Mouse (Mus musculus): ENCODE results near the gene Gabra3. TPM values are rescaled to one million over a fixed set of nuclear protein-coding genes. Genes with fewer than 3 reads are reported as not detected.

The Gabra3 gene
- 41.5 and 46.7 TPM in 2 replicates for polyA plus RNA-seq (2015; fragmentation: Nextera tagmentation; extraction: Ambion mirVana)

DNA sequence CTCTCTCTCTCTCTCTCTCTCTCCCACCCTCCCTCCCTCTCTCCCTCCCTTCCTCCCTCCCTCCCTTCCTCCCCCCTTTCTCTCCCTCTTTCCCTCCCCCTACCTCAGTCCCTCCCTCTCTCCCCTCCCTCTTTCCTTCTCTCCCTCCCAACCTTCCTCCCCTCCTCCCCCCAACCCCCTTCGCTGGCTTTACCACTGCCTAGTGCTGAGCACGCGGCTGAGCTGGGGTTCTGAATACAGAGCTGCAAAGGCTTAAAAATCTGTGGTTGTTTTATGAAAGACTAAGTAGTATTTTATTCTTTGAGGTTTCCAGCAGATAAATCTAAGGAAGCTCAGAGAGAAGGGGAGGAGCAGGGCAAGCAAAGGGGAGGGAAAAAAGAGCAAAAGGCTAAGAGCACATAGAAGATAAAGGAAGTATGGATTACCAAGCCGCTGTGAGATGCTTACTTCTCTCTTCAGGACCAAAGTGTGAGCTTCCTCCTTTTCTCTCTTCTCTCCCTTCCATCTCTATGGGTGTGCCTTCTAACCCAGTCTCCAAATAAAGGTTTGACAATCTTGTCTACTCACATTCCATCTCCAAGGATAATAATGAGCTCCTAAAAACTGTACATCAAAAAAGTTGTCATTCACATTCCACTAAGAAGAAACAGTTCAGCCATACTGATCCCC, at the start of gene Gabra3:
TSS of gene Gabra3 (minus strand) at position 619 of the 669 bp plus-strand sequence.

DNA sequence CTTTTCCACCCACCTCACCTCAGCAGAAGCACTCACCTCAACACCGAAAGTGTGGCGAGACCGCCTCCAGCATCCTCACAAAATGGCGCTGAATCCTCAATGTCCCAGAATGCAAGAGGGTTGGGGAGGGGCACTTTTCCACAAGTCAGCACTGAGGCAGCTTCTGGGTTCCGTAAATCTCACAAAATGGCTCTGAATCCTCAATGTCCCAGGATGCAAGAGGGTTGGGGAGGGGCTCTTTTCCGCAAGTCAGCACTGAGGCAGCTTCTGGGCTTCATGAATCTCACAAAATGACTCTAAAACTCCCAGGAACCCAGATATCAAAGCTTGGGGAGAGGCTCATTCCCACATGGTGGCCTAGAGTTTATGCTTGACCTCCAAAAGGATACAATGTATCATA, 269.9 kb downstream of the Gabra3 start, which contains the start of gene Magea10:
TSS of gene Magea10 (minus strand) at position 101 of the 400 bp plus-strand sequence.

MicroRNAs encoded within 50 kb of the gene (microRNA counts, 519-probe panel; counts per million panel counts)
- microRNA mmu-miR-105, result 40.5 counts per million
- 40.5 counts per million for microRNA mmu-miR-767

Small RNA genes within 50 kb of the gene (microRNA-seq; reads per million reads assigned to microRNA genes)
- gene Mir105 (not detected), gene Mir767 (not detected)

Other genes with a start within 250 kb of the Gabra3 start
- gene Gabrq, start 168.3 kb upstream of the Gabra3 start, polyA plus RNA-seq (2015; fragmentation: Nextera tagmentation; extraction: Ambion mirVana), result 5.1 and 5.6 TPM in 2 replicates

Data from neural tube, postnatal 0 days (tissue).